Comparison of ENCODE assay signal across 22 mouse cellular contexts in genomic region chr6:67137482-67137881, GRCm38 (mm10).
DNase-seq lines count a peak whose midpoint lies in the region; TF ChIP-seq lines count a peak whose summit lies in the region.
"Had no signal": no experiment of that assay in that cellular context is flagged by ENCODE, and none has a peak within 500 bp of the region (broad histone marks: within the 10 kb centered on the region; RNA-seq: fewer than 3 reads in every experiment).

No protein-coding gene starts in this region.

- H3K9me3 ChIP-seq in heart, embryonic 10.5 days: no peaks in the 10 kb centered on the region
- H3K9me3 ChIP-seq: embryonic facial prominence, embryonic 13.5 days; forebrain, embryonic 12.5 days; heart, embryonic 15.5 days; hindbrain, embryonic 15.5 days; limb, embryonic 12.5 days; midbrain, embryonic 10.5 days had no signal

- intact Hi-C loops in heart, postnatal 14 days (cut with DNase I): loop anchor here (5.0 kb wide), 1 partner anchor 35 kb away; no protein-coding TSS in a partner anchor
- intact Hi-C loops in left cerebral cortex, postnatal 36 days (cut with DNase I): loop anchor here (5.0 kb wide), 1 partner anchor 100 kb away; the partner anchor contains the start of gene Gadd45a

- no peak overlapping the region for H3ac ChIP-seq in myocyte (ENCODE audit: control insufficient read depth, insufficient read length)

- TF ChIP-seq POLR2A in cerebellum, adult 2 months (IDR thresholded peaks at IDR 0.05; ENCODE audit: borderline replicate concordance, insufficient read depth, low read length): no peak
- no peak for TF ChIP-seq POLR2A in myocyte (IDR thresholded peaks at IDR 0.05; ENCODE audit: insufficient read length, low read depth)

- peaks cover 10% of the 10 kb centered on the region for H3K4me1 ChIP-seq in heart, embryonic 10.5 days
- H3K4me1 ChIP-seq in cerebellum, adult 2 months (ENCODE audit: control insufficient read depth, insufficient read depth, low read length): peaks cover 13% of the 10 kb centered on the region; the same call in 1 of the 2 replicates
- H3K4me1 ChIP-seq: embryonic facial prominence, embryonic 13.5 days; forebrain, embryonic 12.5 days; hindbrain, embryonic 15.5 days; midbrain, embryonic 10.5 days had no signal

- H3K27ac ChIP-seq in heart, embryonic 10.5 days: no peak overlapping the region
- no peak overlapping the region; the same call in 1 of the 2 replicates for H3K27ac ChIP-seq in cerebellum, adult 2 months (ENCODE audit: insufficient read depth, low read length)
- H3K27ac ChIP-seq: embryonic facial prominence, embryonic 13.5 days; forebrain, embryonic 12.5 days; heart, embryonic 15.5 days; hindbrain, embryonic 15.5 days; limb, embryonic 12.5 days; midbrain, embryonic 10.5 days; stomach, postnatal 0 days had no signal

- no peak overlapping the region for H3K4me3 ChIP-seq in heart, embryonic 10.5 days
- no peak overlapping the region for H3K4me3 ChIP-seq in cerebellum, adult 2 months (replicated peaks; ENCODE audit: insufficient read depth, low read depth, low read length)
- no peak overlapping the region for H3K4me3 ChIP-seq in myocyte
- H3K4me3 ChIP-seq: embryonic facial prominence, embryonic 13.5 days; erythroblast, embryonic 14.5 days; forebrain, embryonic 12.5 days; heart, embryonic 15.5 days; hindbrain, embryonic 15.5 days; limb, embryonic 12.5 days; midbrain, embryonic 10.5 days had no signal

- peaks cover 64% of the 10 kb centered on the region for H3K27me3 ChIP-seq in heart, embryonic 10.5 days (ENCODE audit: insufficient read depth, poor library complexity, severe bottlenecking)
- H3K27me3 ChIP-seq in cerebellum, adult 2 months (ENCODE audit: control insufficient read depth, insufficient read depth, low read length): no peaks in the 10 kb centered on the region
- H3K27me3 ChIP-seq in myocyte (ENCODE audit: control insufficient read depth, insufficient read depth, insufficient read length): no peaks in the 10 kb centered on the region
- H3K27me3 ChIP-seq: embryonic facial prominence, embryonic 13.5 days; forebrain, embryonic 12.5 days; hindbrain, embryonic 15.5 days; limb, embryonic 12.5 days had no signal

- TF ChIP-seq CTCF in cerebellum, adult 2 months (IDR thresholded peaks at IDR 0.05; ENCODE audit: borderline replicate concordance, insufficient read depth, low read depth, low read length): no peak

- no peaks in the 10 kb centered on the region for H3K79me2 ChIP-seq in myocyte (ENCODE audit: control insufficient read depth, insufficient read depth)

- DNase-seq in heart, embryonic 10.5 days (ENCODE audit: low spot score): peak; percentile 62
- no peak for DNase-seq in heart, postnatal 14 days
- DNase-seq in cerebellum, adult 2 months: peak; percentile 49 to 70
- DNase-seq in cerebellum, postnatal 25 days: peak; percentile 47 to 55
- no peak for DNase-seq in left cerebral cortex, postnatal 36 days (ENCODE audit: low spot score in 2 of 2)
- no peak for DNase-seq in left cerebral cortex, adult 8-10 months (ENCODE audit: low spot score in 2 of 2)
- no peak for DNase-seq in thymus, postnatal 14 days
- DNase-seq: gastrocnemius, postnatal 14 days; heart, postnatal 4 days; lung, adult 18-20 months; lung, postnatal 10 days; thymus, adult 2 months had no signal

- 67% methylated on average over 4 of the region's 4 CpGs for WGBS in heart, embryonic 10.5 days
- WGBS in cerebellum, adult 2 months: 18% methylated on average over 4 of the region's 4 CpGs

- peak overlapping the region; percentile 56 for H3K4me2 ChIP-seq in myocyte (ENCODE audit: low read depth)
- H3K4me2 ChIP-seq: embryonic facial prominence, embryonic 13.5 days; forebrain, embryonic 12.5 days; heart, embryonic 15.5 days; hindbrain, embryonic 15.5 days; limb, embryonic 12.5 days; liver, embryonic 11.5 days had no signal

- H3K36me3 ChIP-seq in heart, embryonic 10.5 days: no peaks in the 10 kb centered on the region
- no peaks in the 10 kb centered on the region for H3K36me3 ChIP-seq in myocyte (ENCODE audit: control insufficient read depth, insufficient read depth)
- H3K36me3 ChIP-seq: embryonic facial prominence, embryonic 13.5 days; forebrain, embryonic 12.5 days; heart, embryonic 15.5 days; hindbrain, embryonic 15.5 days; limb, embryonic 12.5 days; midbrain, embryonic 10.5 days had no signal

TF ChIP-seq in myocyte, 11 proteins besides CTCF, POLR2A, EP300 and RAD21:
- TF ChIP-seq USF1 (IDR thresholded peaks at IDR 0.05; ENCODE audit: low read depth): no peak
- TF ChIP-seq SRF (IDR thresholded peaks at IDR 0.05; ENCODE audit: control insufficient read depth, insufficient read length, low read depth): no peak
- TF ChIP-seq POLR2AphosphoS2 (IDR thresholded peaks at IDR 0.05; ENCODE audit: insufficient read length, low read depth): no peak
- no peak for TF ChIP-seq REST (IDR thresholded peaks at IDR 0.05; ENCODE audit: insufficient read depth, insufficient read length)
- TF ChIP-seq E2F4 (IDR thresholded peaks at IDR 0.05; ENCODE audit: insufficient read depth): no peak
- no peak for TF ChIP-seq MYOG (IDR thresholded peaks at IDR 0.05; ENCODE audit: control insufficient read depth in 1 of 3, insufficient read depth in 1 of 3, insufficient read length in 2 of 3, low read depth in 2 of 3)
- TF ChIP-seq TCF3 (IDR thresholded peaks at IDR 0.05; ENCODE audit: insufficient read length, low read depth): no peak
- no peak for TF ChIP-seq MYOD1 (IDR thresholded peaks at IDR 0.05; ENCODE audit: control insufficient read depth in 1 of 3, insufficient read length in 2 of 3, low read depth in 2 of 3)

Comparison
In these comparisons a context has a peak if more than half of its experiments do, and no peak if none do; other contexts are left out.
1. DNase-seq: peak in heart, embryonic 10.5 days (single experiment), cerebellum, adult 2 months (2 of 2) and cerebellum, postnatal 25 days (2 of 2); none in heart, postnatal 14 days (0 of 2), left cerebral cortex, postnatal 36 days (0 of 2), left cerebral cortex, adult 8-10 months (0 of 2) and thymus, postnatal 14 days (single experiment).